Mouse (Mus musculus) cerebellum, adult 2 months (tissue): ENCODE measurements around the gene Mxra7.

Experiments
- CTCF ChIP-seq: fragments of 200-500 bp; IDR thresholded peaks from 2 replicates; pipeline ENCODE4 v1.5.1; 2011; ENCODE audit warnings: low read depth, mild to moderate bottlenecking, control low read depth, low read length, moderate library complexity, borderline replicate concordance; ENCODE audit not compliant: insufficient read depth
- POLR2A ChIP-seq: fragments of 200-500 bp; IDR thresholded peaks from 2 replicates; pipeline ENCODE4 v1.6.1; 2011; ENCODE audit warnings: low read length, control low read depth, borderline replicate concordance; ENCODE audit not compliant: insufficient read depth

- TF ChIP-seq POLR2A (no peak), CTCF (no peak)
Observed at GRCm38 (mm10) chr11:116773205-116773604, 54.6 kb downstream of the Mxra7 start.
